Mouse (Mus musculus) CH12.LX (cell line): Measurements from ENCODE around the gene Supv3l1. TPM values are rescaled to one million over a fixed set of nuclear protein-coding genes. Genes with fewer than 3 reads are reported as not detected.

Experiments used
- DNase-seq: peaks from one replicate; pipeline ENCODE4 v3.0.0-alpha.2; 2013; ENCODE audit errors: extremely low read depth
- H3K27ac ChIP-seq: 2 replicates; pipeline ENCODE4 v1.5.1; 2012; ENCODE audit warnings: low read depth, mild to moderate bottlenecking, control low read depth, moderate library complexity; ENCODE audit not compliant: insufficient read depth
- H3K27me3 ChIP-seq: replicated peaks from 2 replicates; pipeline ENCODE3; 2012; ENCODE audit warnings: inconsistent platforms
- H3K36me3 ChIP-seq, 2 experiments: replicated peaks in 1 of 2; 2 replicates each; pipeline versions ENCODE3 to v1.6.1; 2012; ENCODE audit warnings: inconsistent platforms in 1 of 2, low read length in 1 of 2, mild to moderate bottlenecking in 1 of 2, mixed read lengths in 1 of 2, moderate library complexity in 1 of 2; ENCODE audit not compliant: control insufficient read depth in 1 of 2, insufficient read depth in 1 of 2
- H3K4me1 ChIP-seq, 2 experiments: 2 replicates each; pipeline ENCODE4 v1.6.1; 2012; ENCODE audit warnings: inconsistent platforms in 1 of 2, moderate library complexity in 1 of 2; ENCODE audit not compliant: insufficient read depth in 2 of 2, control insufficient read depth in 1 of 2
- H3K4me2 ChIP-seq: 2 replicates; pipeline ENCODE4 v1.6.1; 2012; ENCODE audit warnings: low read depth, mild to moderate bottlenecking, control low read depth; ENCODE audit not compliant: poor library complexity, insufficient read depth, severe bottlenecking
- H3K4me3 ChIP-seq, 3 experiments: fragments of 150-350 bp in 1 of 3; sonication (generic) in 1 of 3; replicated peaks in 1 of 3; 2 replicates each; pipeline versions ENCODE3 to v1.5.1; 2011 to 2012; ENCODE audit warnings: low read depth in 2 of 3, low read length in 2 of 3, mild to moderate bottlenecking in 2 of 3, moderate library complexity in 2 of 3, control low read depth in 1 of 3, improper control_type of control experiment in 1 of 3, inconsistent platforms in 1 of 3, mixed read lengths in 1 of 3; ENCODE audit not compliant: poor library complexity in 1 of 3
- H3K79me2 ChIP-seq: replicated peaks from 2 replicates; pipeline ENCODE4 v1.6.1; 2012; ENCODE audit warnings: mild to moderate bottlenecking, moderate library complexity; ENCODE audit not compliant: control insufficient read depth, poor library complexity, insufficient read depth, severe bottlenecking; ENCODE audit errors: extremely low read depth
- H3K9ac ChIP-seq: 2 replicates; pipeline ENCODE4 v1.6.1; 2012; ENCODE audit warnings: low read depth, mild to moderate bottlenecking, control low read depth, moderate library complexity; ENCODE audit not compliant: insufficient read depth
- H3K9me3 ChIP-seq: replicated peaks from 2 replicates; pipeline ENCODE3; 2012; ENCODE audit warnings: low read length, inconsistent platforms, mixed read lengths
- BHLHE40 ChIP-seq: IDR thresholded peaks from 2 replicates; pipeline ENCODE4 v1.6.1; 2011; ENCODE audit warnings: mild to moderate bottlenecking, low read depth, low read length, improper control_type of control experiment
- CHD1 ChIP-seq: IDR thresholded peaks from 2 replicates; pipeline ENCODE4 v1.6.1; 2012; ENCODE audit warnings: low read depth, low read length, improper control_type of control experiment, inconsistent platforms
- CHD2 ChIP-seq: IDR thresholded peaks from 2 replicates; pipeline ENCODE4 v1.6.1; 2011; ENCODE audit warnings: low read length, improper control_type of control experiment
- CTCF ChIP-seq, 2 experiments: IDR thresholded peaks in 1 of 2; conservative IDR thresholded peaks in 1 of 2; 2 replicates each; pipeline ENCODE4 v1.5.1; 2011 to 2012; ENCODE audit warnings: low read depth in 2 of 2, low read length in 2 of 2, improper control_type of control experiment in 1 of 2, inconsistent platforms in 1 of 2, mild to moderate bottlenecking in 1 of 2, moderate library complexity in 1 of 2
- E2F4 ChIP-seq: IDR thresholded peaks from 2 replicates; pipeline ENCODE4 v1.6.1; 2011; ENCODE audit warnings: low read depth, low read length, improper control_type of control experiment; ENCODE audit not compliant: insufficient replicate concordance
- IRF4 ChIP-seq: IDR thresholded peaks from 2 replicates; pipeline ENCODE4 v1.6.1; 2014; ENCODE audit warnings: low read depth, mild to moderate bottlenecking, inconsistent platforms, low read length, improper control_type of control experiment
- JUN ChIP-seq: IDR thresholded peaks from 2 replicates; pipeline ENCODE4 v1.6.1; 2011; ENCODE audit warnings: low read depth, mild to moderate bottlenecking, low read length, improper control_type of control experiment, moderate library complexity; ENCODE audit not compliant: insufficient read depth
- JUND ChIP-seq: conservative IDR thresholded peaks from 2 replicates; pipeline ENCODE4 v1.6.1; 2011; ENCODE audit warnings: low read depth, low read length, improper control_type of control experiment
- MAX ChIP-seq: IDR thresholded peaks from 2 replicates; pipeline ENCODE4 v1.6.1; 2011; ENCODE audit warnings: low read length, improper control_type of control experiment
- NRF1 ChIP-seq: IDR thresholded peaks from 2 replicates; pipeline ENCODE4 v1.6.1; 2014; ENCODE audit warnings: low read depth, mild to moderate bottlenecking, inconsistent platforms, low read length, improper control_type of control experiment, moderate library complexity
- POLR2A ChIP-seq: IDR thresholded peaks from 2 replicates; pipeline ENCODE4 v1.6.1; 2011; ENCODE audit warnings: low read depth, mild to moderate bottlenecking, improper control_type of control experiment, low read length
- RAD21 ChIP-seq: IDR thresholded peaks from 2 replicates; pipeline ENCODE4 v1.6.1; 2011; ENCODE audit warnings: low read depth, mild to moderate bottlenecking, low read length, improper control_type of control experiment, moderate library complexity
- RCOR1 ChIP-seq: conservative IDR thresholded peaks from 2 replicates; pipeline ENCODE4 v1.6.1; 2012; ENCODE audit warnings: low read depth, mild to moderate bottlenecking, inconsistent platforms, low read length, improper control_type of control experiment
- SMC3 ChIP-seq: IDR thresholded peaks from 2 replicates; pipeline ENCODE4 v1.6.1; 2011; ENCODE audit warnings: low read depth, low read length, improper control_type of control experiment
- TBP ChIP-seq: conservative IDR thresholded peaks from 2 replicates; pipeline ENCODE4 v1.6.1; 2011; ENCODE audit warnings: low read depth, low read length, improper control_type of control experiment
- TCF12 ChIP-seq: IDR thresholded peaks from 2 replicates; pipeline ENCODE4 v1.6.1; 2014; ENCODE audit warnings: low read depth, mild to moderate bottlenecking, inconsistent platforms, low read length, improper control_type of control experiment
- UBTF ChIP-seq: IDR thresholded peaks from 2 replicates; pipeline ENCODE4 v1.6.1; 2012; ENCODE audit warnings: low read depth, mild to moderate bottlenecking, inconsistent platforms, low read length, improper control_type of control experiment, moderate library complexity
- ZC3H11A ChIP-seq: IDR thresholded peaks from 2 replicates; pipeline ENCODE4 v1.6.1; 2012; ENCODE audit warnings: low read depth, mild to moderate bottlenecking, inconsistent platforms, low read length, improper control_type of control experiment
- ZKSCAN1 ChIP-seq: IDR thresholded peaks from 2 replicates; pipeline ENCODE4 v1.6.1; 2012; ENCODE audit warnings: low read depth, inconsistent platforms, low read length, improper control_type of control experiment, borderline replicate concordance
- ZMIZ1 ChIP-seq: IDR thresholded peaks from 2 replicates; pipeline ENCODE4 v1.6.1; 2012; ENCODE audit warnings: low read depth, mild to moderate bottlenecking, inconsistent platforms, low read length, improper control_type of control experiment
- ZNF384 ChIP-seq: IDR thresholded peaks from 2 replicates; pipeline ENCODE4 v1.6.1; 2012; ENCODE audit warnings: low read depth, low read length, improper control_type of control experiment, inconsistent platforms
- dilution Hi-C: fragments of 300-500 bp; cut with MboI; formaldehyde crosslinking; loops from 2 replicates; pipeline ENCODE4 v1.14.3; 2020; ENCODE audit warnings: low sequenced_read_pairs; ENCODE audit not compliant: extremely low pct_unique_long_range_greater_than_20kb, extremely low pct_ligation_motif_present
- in situ Hi-C: fragments of 300-500 bp; cut with MboI; formaldehyde crosslinking; loops from 3 replicates; pipeline ENCODE4 v1.14.3; 2019; ENCODE audit warnings: low sequenced_read_pairs, low pct_ligation_motif_present, low pct_unique_long_range_greater_than_20kb, mixed read lengths
- polyA plus RNA-seq: library from polyadenylated mRNA; unstranded; fragments of >175 nt; gene quantifications from 2 replicates; pipeline ENCODE4 v1.2.1, GENCODE M21; 2012; ENCODE audit warnings: low read depth; ENCODE audit not compliant: insufficient read length
- total RNA-seq, 2 experiments: library from RNA; depleted of rRNA; stranded (reverse); fragments of 300-350 nt in 1 of 2; fragments of >200 nt in 1 of 2; gene quantifications; 2 replicates each; pipeline ENCODE4 v1.2.3; 2012 to 2014

The Supv3l1 gene
- total and polyA plus RNA-seq, 3 experiments = 41.5 to 69.3 (median 62.0) TPM

DNA sequence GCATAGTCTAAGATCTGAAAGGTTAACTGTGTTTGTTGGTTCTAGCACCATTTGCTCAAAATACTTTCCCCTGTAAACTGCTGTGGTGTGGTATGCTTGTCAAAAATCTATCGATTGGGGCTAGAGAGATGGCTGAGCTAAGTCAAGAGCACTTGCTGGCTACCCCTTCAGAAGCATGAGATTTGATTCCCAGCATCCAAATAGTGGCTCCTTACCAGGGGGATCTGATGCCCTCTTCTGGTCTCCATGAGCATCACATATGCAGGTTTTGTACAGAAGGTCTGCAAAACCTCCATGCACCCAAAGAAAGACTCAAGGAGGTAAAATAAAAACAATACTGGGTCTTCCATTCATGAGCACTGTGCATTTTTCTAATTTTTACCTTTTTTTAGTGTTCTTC is 38.7 kb upstream of the Supv3l1 start:
- dilution Hi-C loops (no loop called here), in situ Hi-C loops (no loop called here)
- peaks cover 7 to 17% of the 10 kb centered on the region in 2 experiments for H3K4me1 ChIP-seq
- no peak for DNase-seq
- peaks cover 20% of the 10 kb centered on the region for H3K79me2 ChIP-seq
- H3K4me3 ChIP-seq = no peak overlapping the region
- no peak for TF ChIP-seq ZNF384
- TF ChIP-seq CHD1 = no peak
- TF ChIP-seq NRF1 = no peak
- no peak for TF ChIP-seq RCOR1
- TF ChIP-seq BHLHE40 = peak; percentile 23; the same call in 1 of the 2 replicates
- no peak for TF ChIP-seq JUN
- no peak for TF ChIP-seq UBTF
- TF ChIP-seq E2F4 = no peak
- TF ChIP-seq ZKSCAN1 = no peak
- peak; percentile 54 for TF ChIP-seq RAD21
- no peak for TF ChIP-seq TBP
- no peak; the same call in 1 of the 2 replicates for TF ChIP-seq JUND
- peak; percentile 46 to 71; a peak in 3 of 4 replicates for TF ChIP-seq CTCF (conservative IDR thresholded peaks at IDR 0.05 in 1 of 2, IDR thresholded peaks at IDR 0.05 in 1 of 2; ENCODE audit: low read depth in 2 of 2, low read length in 2 of 2)
- no peak for TF ChIP-seq ZC3H11A
- TF ChIP-seq POLR2A = no peak
- TF ChIP-seq ZMIZ1 = no peak
- 0 out of 2 replicates have a peak, but pooled peaks have one; percentile 22 for TF ChIP-seq IRF4
- peak; percentile 56 for TF ChIP-seq SMC3
- no peak for TF ChIP-seq TCF12
- TF ChIP-seq MAX = peak; percentile 49; the same call in 1 of the 2 replicates
- TF ChIP-seq CHD2 = 0 out of 2 replicates have a peak, but pooled peaks have one; percentile 17
- 0 out of 2 replicates have a peak overlapping the region, but pooled peaks have one; percentile 76 for H3K4me2 ChIP-seq
- H3K9ac ChIP-seq = no peak overlapping the region
- no peaks in the 10 kb centered on the region for H3K9me3 ChIP-seq
- peaks cover 7 to 12% of the 10 kb centered on the region in 2 experiments for H3K36me3 ChIP-seq
- H3K27ac ChIP-seq = no peak overlapping the region
- H3K27me3 ChIP-seq = no peaks in the 10 kb centered on the region
